Mouse (Mus musculus) erythroblast, adult 5-6 weeks (primary cell): ENCODE measurements around the gene Gm20517. TPM values are rescaled to one million over a fixed set of nuclear protein-coding genes. Genes with fewer than 3 reads are reported as not detected.
"Not testable (repeated sequence)": the region's sequence is repeated elsewhere in the genome, so short reads cannot be mapped to it uniquely, and the experiment has no call there.

Source experiments
- ATAC-seq: replicated peaks from 2 replicates; pipeline ENCODE4 v1.8.0; 2016; ENCODE audit warnings: moderate number of reproducible peaks, mild to moderate bottlenecking, moderate TSS enrichment, inconsistent platforms; ENCODE audit not compliant: poor library complexity, low FRiP score, severe bottlenecking
- total RNA-seq, 2 experiments: library from RNA; stranded (forward) in 1 of 2; stranded (reverse) in 1 of 2; fragments of 150-400 nt in 1 of 2; fragments of 200-764, 138-1000 nt in 1 of 2; gene quantifications; 2 replicates each; pipeline versions ENCODE4 v1.2.3 to v1.2.4; 2015 to 2017; ENCODE audit warnings: low replicate concordance in 2 of 2

Gene Gm20517
- total RNA-seq, 2 experiments from 2014 or later = 4.8 to 6.3 TPM

DNA sequence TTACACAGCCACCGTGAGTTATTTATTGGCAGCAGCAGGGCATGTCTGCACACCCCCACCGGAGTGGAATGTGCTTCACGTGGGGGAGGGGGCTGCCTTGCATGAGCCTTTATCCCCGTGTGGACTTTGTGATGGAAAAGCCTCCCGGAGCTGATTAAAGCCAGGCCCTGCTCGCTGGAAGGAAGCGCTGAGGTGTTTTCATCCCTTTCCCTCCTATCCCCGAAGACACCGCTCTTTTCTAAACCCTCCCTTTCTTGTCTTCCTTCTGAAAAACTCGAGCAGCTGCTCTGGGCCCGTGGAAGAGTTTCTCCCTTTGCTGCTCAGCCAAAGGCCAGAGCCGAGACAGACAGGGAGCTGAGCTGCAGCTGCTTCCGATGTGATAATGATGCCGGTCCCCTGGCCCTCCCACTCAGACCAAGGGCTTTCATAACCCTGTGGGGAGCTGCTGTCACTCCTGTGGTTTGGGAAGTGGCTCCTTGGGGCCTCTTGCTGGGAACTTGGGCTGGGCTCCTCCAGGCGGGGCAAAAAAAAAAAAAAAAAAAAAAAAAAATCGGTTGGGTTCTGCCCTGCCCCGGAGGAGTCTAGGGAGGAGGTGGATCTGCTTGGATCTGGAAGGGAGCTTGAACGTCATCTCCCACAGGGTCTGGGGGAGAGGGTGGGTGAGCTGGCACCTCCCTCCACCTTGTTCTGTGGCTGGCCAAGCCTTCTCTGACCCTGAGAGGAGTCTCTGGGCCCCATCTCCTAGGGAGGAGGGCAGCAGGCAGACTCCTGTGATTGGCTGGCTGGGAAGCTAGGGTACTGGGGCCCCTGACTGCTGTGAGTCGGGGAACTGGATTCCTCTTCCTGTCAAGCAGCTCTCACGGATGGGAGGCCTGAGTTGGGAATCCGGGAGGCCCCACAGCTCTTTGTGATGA, 15.9 kb upstream of the Gm20517 start:
- peak; percentile 39 for ATAC-seq

DNA sequence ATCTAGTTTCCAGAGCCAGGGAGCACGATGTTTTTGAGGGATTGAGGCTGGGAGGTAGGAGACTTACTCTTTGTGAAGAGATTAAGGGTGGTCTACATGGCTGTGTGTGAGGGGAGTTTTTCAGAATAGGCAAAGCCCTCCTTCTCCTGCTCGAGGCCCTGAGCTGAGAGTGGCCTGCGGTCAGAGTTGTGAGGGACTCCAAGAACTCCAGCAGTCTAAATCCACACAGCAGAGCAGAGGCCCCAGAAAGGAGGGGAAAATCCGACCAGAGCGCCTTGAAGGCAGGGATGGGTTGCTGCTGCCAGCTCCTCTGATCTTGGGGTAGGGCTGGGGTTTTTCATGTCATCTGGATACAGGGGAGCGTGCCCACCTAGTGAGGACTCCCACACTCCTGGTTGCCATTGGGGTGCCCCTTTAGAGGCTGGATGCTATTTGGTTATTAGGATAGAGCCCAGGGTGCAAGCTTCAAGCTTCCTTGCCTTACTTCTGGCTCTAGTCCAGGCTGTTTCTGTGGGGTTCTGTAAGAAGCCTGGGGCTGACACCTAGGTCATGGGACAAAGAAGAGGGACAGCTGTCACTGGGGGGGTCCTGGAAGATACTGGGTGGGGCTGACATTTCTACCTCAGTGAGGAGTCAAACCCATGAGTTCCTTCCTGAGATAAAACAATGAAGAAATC, 15.1 kb upstream of the Gm20517 start:
- no peak for ATAC-seq

DNA sequence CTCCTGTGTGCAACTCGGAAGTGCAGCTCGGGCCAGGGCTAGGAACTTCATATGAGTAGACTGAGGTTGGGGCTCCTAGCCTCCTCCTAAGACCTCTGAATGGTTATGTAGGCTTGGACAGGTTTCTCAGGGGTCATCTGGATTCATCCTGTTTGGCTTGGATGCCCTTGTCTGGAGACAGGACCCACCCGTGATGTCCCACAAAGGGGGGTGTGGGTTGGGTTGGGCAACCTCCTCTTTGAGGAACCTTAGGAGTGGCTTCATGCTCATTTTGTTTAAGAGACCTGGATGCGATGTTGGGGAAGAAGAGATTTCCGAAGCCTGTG, 14.6 kb upstream of the Gm20517 start:
- no peak for ATAC-seq

DNA sequence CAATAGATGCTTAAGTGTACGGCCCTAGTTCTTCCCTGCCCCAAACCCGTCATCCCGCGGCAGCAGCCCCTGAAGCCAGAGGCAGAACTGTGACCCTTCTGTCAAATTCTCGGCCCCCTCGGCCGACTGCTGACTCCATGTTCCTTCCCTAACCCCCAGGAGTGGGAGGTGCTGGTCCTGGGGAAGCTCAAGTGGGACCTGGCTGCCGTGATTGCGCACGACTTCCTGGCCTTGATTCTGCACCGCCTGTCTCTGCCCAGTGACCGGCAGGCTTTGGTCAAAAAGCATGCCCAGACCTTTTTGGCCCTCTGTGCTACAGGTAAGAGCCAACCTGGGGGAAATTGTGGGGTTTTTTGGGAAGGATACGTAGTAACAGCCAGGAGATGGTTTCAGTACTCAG, 14.1 kb upstream of the Gm20517 start:
- no peak for ATAC-seq

DNA sequence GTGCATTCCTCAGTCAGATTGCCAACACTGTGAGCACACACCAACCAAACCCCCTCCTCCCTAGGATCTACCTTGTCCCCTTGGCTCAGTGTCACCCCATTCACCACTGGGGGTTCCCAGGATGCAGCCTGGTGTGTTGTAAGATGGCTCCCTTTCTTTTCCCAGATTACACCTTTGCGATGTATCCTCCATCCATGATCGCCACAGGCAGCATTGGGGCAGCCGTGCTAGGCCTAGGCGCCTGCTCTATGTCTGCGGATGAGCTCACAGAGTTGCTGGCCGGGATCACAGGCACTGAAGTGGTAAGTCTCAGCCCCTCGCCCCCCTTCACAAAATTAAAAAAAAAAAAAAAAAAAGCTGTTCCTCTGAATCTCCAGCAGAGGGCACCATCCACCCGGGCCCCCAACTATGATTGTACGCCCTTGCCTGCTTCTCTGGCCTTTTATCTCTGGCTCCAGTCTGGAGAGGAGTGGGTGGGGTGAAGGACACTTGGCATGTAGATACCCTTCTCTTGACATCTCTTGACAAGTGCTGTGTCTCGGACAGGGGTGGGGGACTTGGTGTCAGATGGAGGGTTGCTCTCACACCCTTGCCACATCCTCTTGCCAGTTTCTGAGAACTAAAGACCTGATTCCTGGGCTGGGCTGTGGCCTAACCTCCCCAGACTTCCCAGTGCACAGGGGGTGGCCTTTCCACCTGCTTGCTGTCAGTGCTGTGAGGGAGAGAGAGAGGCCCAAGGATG, 13.4 kb upstream of the Gm20517 start:
- ATAC-seq = peak; percentile 66

DNA sequence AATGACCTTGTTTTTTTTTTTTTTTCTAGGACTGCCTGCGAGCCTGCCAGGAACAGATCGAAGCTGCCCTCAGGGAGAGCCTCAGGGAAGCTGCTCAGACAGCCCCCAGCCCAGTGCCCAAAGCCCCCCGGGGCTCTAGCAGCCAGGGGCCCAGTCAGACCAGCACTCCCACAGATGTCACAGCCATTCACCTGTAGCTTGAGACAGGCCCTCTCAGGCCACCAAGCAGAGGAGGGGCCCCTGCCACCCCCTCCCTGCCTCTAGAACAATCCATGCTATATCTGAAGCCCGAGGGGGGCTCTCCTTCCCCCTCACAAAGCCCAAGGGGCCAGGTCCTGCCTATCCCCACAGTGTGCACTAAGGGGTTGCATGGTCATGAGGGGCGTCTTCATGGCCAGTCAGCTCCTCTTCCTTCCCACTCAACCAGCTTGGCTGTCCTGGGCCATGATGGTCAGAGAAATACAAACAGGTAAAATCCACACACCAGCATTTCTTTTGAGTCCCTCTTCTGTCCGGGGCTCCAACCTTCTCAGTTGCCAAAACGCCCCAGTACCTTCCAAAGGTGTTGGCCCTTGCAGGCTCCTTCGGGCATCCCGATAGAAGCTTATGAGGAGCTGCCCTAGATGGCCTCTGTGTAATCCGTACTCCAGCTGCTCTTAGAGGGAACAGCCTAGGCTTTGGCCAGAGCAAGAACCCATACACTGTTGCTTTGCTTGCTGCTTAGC, 12.6 kb upstream of the Gm20517 start:
- not testable (repeated sequence) for ATAC-seq

DNA sequence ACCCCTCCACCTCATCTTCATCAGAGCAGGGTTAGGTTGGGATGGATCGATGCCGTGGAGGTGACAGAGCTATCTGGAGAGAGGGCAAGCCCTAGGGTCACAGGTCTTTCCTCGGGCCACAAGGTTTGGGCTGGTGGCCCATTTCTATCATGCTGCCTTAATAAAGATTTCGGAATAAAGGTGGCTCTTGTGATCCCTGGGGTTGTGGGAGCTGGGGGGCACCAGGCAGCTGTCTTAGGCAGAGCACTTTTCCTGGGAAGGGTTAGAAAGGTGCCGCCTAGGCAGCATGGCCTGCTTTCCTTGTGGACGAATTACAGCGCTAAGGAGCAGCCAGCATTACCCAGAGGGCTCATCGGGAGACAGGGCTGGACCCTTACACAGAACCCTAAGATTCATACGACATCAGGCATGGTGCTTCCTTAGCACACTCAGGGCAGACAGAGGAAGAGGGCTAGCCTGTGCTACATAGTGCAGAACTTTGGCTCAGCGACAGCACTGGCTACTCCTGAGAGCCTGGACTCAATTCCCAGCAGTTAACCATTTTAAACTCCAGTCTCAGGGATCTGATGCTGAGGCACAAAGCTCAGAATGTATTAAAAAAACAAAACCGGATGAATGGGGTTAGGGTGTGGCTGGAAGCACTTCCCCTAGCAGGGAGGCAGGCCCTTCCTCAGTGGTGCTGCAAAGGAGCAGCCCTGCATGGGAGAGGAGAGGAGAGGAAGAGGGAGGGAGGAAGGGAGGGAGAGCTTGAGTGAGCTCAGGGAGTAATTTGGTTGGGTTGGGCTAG, 11.7 kb upstream of the Gm20517 start:
- no peak for ATAC-seq

DNA sequence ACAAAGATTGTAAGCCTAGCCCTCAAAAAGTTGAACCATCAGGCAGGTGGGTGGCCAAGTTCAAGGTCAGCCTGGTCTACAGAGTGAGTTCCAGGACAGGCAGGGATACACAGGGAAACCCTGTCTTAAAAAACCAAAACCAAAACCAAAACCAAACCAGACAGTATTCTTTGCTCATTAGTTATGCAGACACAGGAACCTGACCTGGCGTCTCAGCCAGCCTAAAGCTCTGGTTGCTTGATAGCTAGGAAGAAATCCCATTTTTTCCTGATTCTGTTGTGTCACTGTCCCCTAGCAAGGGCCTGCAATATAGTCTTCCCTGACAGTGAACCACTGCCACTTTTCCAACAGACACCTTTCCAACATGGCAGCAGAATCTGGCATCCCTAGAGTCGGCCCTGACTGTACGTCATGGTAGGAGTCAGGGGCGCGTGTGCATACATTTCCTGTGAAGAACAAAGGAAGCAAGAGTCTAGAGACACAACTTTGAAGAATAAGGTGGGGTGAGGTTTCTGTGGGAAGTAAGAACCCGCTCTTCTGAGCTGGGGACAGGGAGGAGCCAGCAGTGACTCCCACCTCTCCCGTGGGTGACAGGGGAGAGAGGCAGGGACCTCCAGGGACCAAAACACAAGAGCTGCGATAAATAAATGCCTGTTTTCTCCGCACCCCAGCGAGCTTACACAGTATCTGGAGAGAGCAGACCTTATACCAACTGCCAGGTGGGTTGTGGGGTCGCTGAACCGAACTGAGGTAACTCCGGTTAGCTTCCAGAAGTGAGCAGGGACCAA, 10.6 kb upstream of the Gm20517 start:
- ATAC-seq = no peak

DNA sequence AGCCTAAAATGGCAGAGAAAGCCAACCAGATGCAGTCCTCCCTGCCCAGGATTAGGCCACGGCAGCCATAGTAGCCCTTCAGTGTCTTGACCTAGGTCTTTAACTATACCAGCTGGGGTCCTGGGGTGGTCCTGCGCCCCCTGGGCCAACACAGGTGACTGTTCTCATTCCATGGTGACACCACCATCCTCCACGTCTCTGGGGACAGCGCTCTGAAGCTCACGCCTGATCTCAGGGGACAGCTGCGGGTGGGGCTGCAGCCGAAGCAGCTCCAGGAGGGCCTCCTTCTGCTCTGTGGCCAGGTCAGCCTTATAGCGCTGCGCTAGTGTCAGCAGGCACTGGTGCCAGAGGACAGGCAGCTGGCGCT, 10.0 kb upstream of the Gm20517 start:
- no peak for ATAC-seq

DNA sequence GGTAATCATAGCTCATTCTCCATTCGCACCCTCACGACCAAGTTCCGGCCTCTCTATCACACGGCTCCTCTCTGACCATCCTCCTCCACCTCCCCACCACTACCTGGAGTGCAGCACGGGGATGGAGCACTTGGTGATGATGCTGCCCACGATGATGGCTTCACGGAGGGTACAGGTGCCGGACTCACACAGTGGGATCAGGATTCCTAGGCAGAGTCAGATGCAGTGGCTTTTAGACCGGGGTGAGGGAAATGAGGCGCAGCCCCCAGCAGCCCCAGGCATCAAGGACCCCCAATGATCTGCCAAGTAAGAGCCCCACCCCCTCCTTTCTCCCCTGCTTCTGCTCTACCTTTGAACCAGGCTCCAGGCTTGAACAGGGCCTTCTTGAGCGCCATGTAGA, 9.1 kb upstream of the Gm20517 start:
- ATAC-seq = no peak

DNA sequence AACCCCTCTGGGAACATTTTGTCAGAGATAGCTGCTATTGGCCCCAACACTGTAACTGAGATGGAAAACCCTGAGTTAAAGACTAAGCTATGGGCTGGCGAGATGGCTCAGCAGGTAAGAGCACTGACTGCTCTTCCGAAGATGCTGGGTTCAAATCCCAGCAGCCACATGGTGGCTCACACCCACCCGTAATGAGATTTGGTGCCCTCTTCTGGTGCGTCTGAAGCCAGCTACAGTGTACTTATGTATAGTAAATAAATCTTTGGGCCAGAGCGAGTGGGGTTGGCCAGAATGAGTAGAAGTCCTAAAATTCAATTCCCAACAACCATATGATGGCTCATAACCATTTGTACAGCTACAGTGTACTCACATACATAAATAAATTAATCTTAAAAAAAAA, 5.2 kb upstream of the Gm20517 start:
- no peak for ATAC-seq

DNA sequence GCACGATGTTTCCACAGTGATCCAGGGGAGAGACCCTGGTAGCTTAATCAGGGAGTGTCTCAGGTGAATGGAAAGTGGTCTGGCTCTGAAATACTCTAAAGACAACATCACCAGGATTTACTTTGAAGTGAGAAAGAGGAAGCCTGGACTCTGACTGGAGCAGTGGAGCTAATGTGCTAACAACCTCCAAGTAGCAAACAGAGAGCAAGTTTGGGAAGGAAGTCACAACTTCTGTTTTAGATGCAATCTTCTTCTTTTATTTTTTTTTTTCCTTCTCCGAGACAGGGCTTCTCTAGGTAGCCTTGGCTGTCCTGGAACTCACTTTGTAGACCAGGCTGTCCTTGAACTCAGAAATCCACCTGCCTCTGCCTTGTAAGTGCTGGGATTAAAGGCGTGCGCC, 2.2 kb upstream of the Gm20517 start:
- no peak for ATAC-seq

DNA sequence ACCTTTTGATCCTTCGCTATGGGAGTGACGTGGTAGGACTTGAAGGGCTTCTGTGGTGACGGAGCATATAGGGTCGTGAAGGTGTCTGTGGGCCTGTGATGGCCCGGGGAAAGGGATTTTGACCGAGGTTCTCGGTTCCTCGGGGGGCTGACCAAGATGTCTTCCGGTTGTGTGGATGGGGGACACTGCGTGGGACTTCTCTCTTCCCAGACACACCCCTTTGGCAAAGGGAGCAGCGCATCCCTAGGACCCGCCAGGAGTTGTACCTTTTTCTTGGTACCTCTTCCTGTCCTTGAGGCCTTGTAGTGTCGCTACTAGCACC, 233 bp downstream of the Gm20517 start:
- peak; percentile 10 for ATAC-seq

DNA sequence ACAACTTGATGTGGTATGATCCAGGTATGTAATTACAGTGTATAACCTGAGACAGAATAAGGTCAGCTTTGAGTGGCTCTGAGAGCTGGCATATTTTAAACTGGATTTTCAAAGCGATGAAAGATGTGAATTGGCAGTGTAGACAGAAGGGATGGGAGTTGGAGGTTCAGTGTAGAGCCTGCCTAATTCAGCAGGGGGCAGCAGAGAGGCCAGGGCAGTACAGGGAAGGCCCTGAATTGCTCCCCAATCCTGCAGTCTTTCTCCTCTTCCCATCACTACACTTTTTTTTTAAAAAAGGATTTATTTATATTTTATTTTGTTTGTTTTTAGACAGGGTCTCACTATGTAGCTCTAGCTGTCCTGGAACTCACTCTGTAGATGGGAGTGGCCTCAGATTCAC, 2.6 kb downstream of the Gm20517 start:
- ATAC-seq = no peak

DNA sequence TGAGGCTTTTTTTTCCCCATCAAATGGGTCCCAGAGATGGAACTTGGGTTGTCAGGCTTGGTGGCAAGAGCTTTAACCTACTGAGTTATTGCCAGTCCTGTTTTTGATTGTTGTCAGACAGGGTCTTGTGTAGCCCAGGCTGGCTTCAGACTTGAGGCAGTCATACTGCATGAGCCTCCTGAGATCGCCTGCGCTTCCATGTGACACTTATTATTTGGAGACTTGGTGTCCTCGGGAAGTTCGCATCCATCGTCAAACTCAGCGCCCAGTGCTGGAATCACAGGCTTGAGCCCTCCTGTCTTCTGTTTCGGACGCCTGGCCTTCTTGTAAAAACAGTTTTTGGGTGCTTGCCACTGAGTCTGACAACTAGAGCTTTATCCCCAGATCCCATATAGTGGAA, 4.7 kb downstream of the Gm20517 start:
- ATAC-seq = no peak

DNA sequence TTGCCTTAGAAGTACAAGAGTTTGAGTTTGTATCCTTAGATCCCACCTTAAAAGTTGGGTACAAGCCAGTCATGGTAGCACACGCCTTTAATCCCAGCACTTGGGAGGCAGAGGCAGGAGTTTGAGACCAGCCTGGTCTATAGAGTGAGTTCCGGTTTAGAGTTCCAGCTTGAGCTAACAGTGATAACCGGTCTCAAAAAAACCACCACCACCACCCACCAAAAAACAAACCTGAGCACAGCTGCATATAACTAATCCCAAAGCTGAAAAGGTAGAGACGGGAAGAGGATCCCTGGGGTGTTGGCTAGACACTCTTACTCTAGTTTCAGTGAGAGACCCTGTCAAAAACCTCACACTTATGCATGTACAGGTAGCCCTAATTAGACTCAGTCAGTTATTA, 5.3 kb downstream of the Gm20517 start:
- no peak for ATAC-seq

DNA sequence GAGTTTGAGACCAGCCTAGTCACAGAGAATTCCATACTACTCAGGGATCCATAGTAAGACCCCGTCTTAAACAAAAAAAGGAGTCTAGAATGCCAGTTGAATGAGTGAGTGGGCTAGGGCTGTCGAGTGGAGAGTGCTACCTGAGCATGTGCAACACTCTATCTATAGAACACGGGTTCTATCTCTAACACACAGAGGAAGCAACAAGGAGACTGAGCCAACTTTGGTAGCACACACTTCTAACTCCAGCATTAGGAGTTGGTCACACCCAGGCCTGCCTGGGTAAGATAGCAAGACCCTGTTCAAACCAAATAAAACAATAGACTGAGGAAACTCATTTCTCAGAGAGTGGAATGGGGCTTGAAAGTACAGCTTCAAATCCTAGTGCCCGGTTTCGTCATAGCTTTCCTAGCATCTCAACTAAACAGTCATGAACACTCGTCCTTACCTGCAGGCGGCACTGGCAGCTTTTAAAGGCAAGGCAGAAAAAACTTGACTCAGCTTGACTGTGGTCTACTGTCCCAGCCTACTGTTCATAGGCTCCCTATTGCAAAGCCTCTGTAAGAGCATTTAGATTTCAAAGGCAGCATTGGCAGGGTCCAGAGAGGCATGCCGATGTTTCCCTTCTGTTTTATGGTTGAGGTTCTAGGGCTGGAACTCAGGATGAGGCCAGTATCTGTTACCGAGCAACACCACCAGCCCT, 6.4 kb downstream of the Gm20517 start:
- ATAC-seq = peak; percentile 92

DNA sequence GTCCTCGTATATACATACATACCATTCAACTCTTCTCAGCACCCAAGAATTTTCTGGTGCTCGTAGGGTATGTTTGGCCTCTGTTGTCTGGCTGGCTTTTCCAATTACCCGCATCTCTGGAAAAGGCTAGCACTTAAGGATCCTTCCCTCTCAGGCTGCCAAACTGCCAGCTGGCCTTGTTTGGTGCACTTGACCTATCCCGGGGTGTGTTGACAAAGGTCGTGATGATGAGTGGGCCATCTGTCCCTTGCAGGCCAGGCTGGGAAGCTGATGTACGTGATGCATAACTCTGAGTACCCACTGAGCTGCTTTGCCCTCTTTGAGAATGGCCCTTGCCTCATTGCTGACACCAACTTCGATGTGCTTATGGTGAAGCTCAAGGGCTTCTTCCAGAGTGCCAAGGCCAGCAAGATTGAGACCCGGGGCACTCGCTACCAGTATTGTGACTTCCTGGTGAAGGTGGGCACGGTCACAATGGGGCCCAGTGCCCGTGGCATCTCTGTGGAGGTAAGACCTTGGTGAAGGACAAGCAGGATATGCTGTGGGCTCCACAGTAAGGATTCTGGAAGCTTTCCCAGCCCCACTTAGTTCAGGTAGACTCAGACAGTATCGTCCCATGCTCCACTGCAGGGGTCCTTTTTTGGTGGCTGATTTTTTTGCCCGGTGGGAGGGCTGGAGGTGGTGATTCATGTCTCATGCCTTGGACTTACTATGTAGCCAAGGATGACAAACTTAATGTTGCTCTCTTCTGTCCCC, 7.3 kb downstream of the Gm20517 start:
- ATAC-seq = no peak
